Mouse (Mus musculus): ENCODE measurements at regions not wholly inside any gene's neighbourhood (a gene's known extent, or its start where the extent isn't known, plus 50 kb on each side); places are given as distances from the start of the nearest gene placed in this dataset.

- no peak for DNase-seq (ENCODE audit: extremely low read depth, insufficient read length, low spot score)
Measured at GRCm38 (mm10) chr1:184539818-184540217, 192.6 kb downstream of the Hlx start.

GRCm38 (mm10) chr1:184536311-184537200, 195.9 kb downstream of the Hlx start:
- DNase-seq (ENCODE audit: extremely low read depth, insufficient read length, low spot score) = no peak

GRCm38 (mm10) chr1:184535691-184536090, 196.7 kb downstream of the Hlx start:
- DNase-seq (ENCODE audit: extremely low read depth, insufficient read length, low spot score) = no peak

GRCm38 (mm10) chr1:184534511-184534910, 197.9 kb downstream of the Hlx start:
- no peak for DNase-seq (ENCODE audit: extremely low read depth, insufficient read length, low spot score)

- no peak for DNase-seq (ENCODE audit: extremely low read depth, insufficient read length, low spot score)
Measured at GRCm38 (mm10) chr1:184533870-184534269, 198.5 kb downstream of the Hlx start.

GRCm38 (mm10) chr1:184532488-184533055, 199.8 kb downstream of the Hlx start:
- DNase-seq (ENCODE audit: extremely low read depth, insufficient read length, low spot score) = no peak

- peak; percentile 74 for DNase-seq (ENCODE audit: extremely low read depth, insufficient read length, low spot score)
Measured at GRCm38 (mm10) chr1:184530606-184531320, 201.7 kb downstream of the Hlx start.

- DNase-seq (ENCODE audit: extremely low read depth, insufficient read length, low spot score) = no peak
Measured at GRCm38 (mm10) chr1:184525740-184526139, 206.7 kb downstream of the Hlx start.

GRCm38 (mm10) chr1:184519551-184519950, 212.9 kb downstream of the Hlx start:
- peak; percentile 85 for DNase-seq (ENCODE audit: extremely low read depth, insufficient read length, low spot score)

- DNase-seq (ENCODE audit: extremely low read depth, insufficient read length, low spot score) = no peak
Measured at GRCm38 (mm10) chr1:184504663-184505062, 227.8 kb downstream of the Hlx start.

GRCm38 (mm10) chr1:184503827-184504355, 228.5 kb downstream of the Hlx start:
- DNase-seq (ENCODE audit: extremely low read depth, insufficient read length, low spot score) = no peak

GRCm38 (mm10) chr1:184500702-184501101, 231.7 kb downstream of the Hlx start:
- DNase-seq (ENCODE audit: extremely low read depth, insufficient read length, low spot score) = no peak

- DNase-seq (ENCODE audit: extremely low read depth, insufficient read length, low spot score) = no peak
Measured at GRCm38 (mm10) chr1:184498909-184499525, 233.4 kb downstream of the Hlx start.

GRCm38 (mm10) chr1:184497007-184497406, 235.4 kb downstream of the Hlx start:
- DNase-seq (ENCODE audit: extremely low read depth, insufficient read length, low spot score) = no peak

- no peak for DNase-seq (ENCODE audit: extremely low read depth, insufficient read length, low spot score)
Measured at GRCm38 (mm10) chr1:184493811-184494210, 238.6 kb downstream of the Hlx start.

GRCm38 (mm10) chr1:184492115-184492514, 240.3 kb downstream of the Hlx start:
- no peak for DNase-seq (ENCODE audit: extremely low read depth, insufficient read length, low spot score)

GRCm38 (mm10) chr1:184491252-184491651, 241.2 kb downstream of the Hlx start:
- DNase-seq (ENCODE audit: extremely low read depth, insufficient read length, low spot score) = no peak

GRCm38 (mm10) chr1:184487409-184487808, 245.0 kb downstream of the Hlx start:
- no peak for DNase-seq (ENCODE audit: extremely low read depth, insufficient read length, low spot score)

- no peak for DNase-seq (ENCODE audit: extremely low read depth, insufficient read length, low spot score)
Measured at GRCm38 (mm10) chr1:184484801-184485200, 247.6 kb downstream of the Hlx start.

GRCm38 (mm10) chr1:184483371-184483770, 249.0 kb downstream of the Hlx start:
- DNase-seq (ENCODE audit: extremely low read depth, insufficient read length, low spot score) = no peak

- DNase-seq (ENCODE audit: extremely low read depth, insufficient read length, low spot score) = no peak
Measured at GRCm38 (mm10) chr1:184482026-184482425, 250.4 kb downstream of the Hlx start.

Measured in 3134 (cell line).